Mouse (Mus musculus) forebrain, postnatal 0 days (tissue): ENCODE measurements around the gene Pdp2. TPM values are rescaled to one million over a fixed set of nuclear protein-coding genes. Genes with fewer than 3 reads are reported as not detected.
"Not testable (repeated sequence)": the region's sequence is repeated elsewhere in the genome, so short reads cannot be mapped to it uniquely, and the experiment has no call there.

Experiments
- ATAC-seq: fragments of 200-750 bp; cut with Nextera tagmentation; 2 replicates; pipeline ENCODE4 v1.8.0; 2017; ENCODE audit warnings: mild to moderate bottlenecking, moderate library complexity
- DNase-seq: peaks from one replicate; pipeline ENCODE4 v3.0.0-alpha.2; 2015
- H3K27ac ChIP-seq: fragments of 300-500 bp; sonication (generic); 2 replicates; pipeline ENCODE4 v1.5.1; 2014; ENCODE audit warnings: low read depth, mild to moderate bottlenecking, antibody characterized with exemption, low read length, moderate library complexity, mixed read lengths
- H3K27me3 ChIP-seq: fragments of 300-500 bp; sonication (generic); 2 replicates; pipeline ENCODE4 v1.6.1; 2014; ENCODE audit warnings: mild to moderate bottlenecking, low read length, mixed read lengths; ENCODE audit not compliant: insufficient read depth
- H3K36me3 ChIP-seq: fragments of 300-500 bp; sonication (generic); 2 replicates; pipeline ENCODE4 v1.6.1; 2014; ENCODE audit warnings: mild to moderate bottlenecking, moderate library complexity; ENCODE audit not compliant: insufficient read depth
- H3K4me1 ChIP-seq: fragments of 300-500 bp; sonication (generic); 2 replicates; pipeline ENCODE4 v1.6.1; 2014; ENCODE audit warnings: antibody characterized with exemption; ENCODE audit not compliant: insufficient read depth
- H3K4me2 ChIP-seq: fragments of 300-500 bp; sonication (generic); 2 replicates; pipeline ENCODE4 v1.6.1; 2014; ENCODE audit warnings: low read depth, mild to moderate bottlenecking, moderate library complexity
- H3K4me3 ChIP-seq: fragments of 300-500 bp; sonication (generic); 2 replicates; pipeline ENCODE4 v1.5.1; 2014; ENCODE audit warnings: low read depth, low read length, mixed read lengths
- H3K9ac ChIP-seq: fragments of 300-500 bp; sonication (generic); 2 replicates; pipeline ENCODE4 v1.6.1; 2014; ENCODE audit warnings: mild to moderate bottlenecking
- H3K9me3 ChIP-seq: fragments of 300-500 bp; sonication (generic); 2 replicates; pipeline ENCODE4 v1.6.1; 2016; ENCODE audit warnings: low read length
- CTCF ChIP-seq: sonication (generic); IDR thresholded peaks from 2 replicates; pipeline ENCODE4 v1.5.1; 2016; ENCODE audit warnings: antibody characterized with exemption, control low read depth, low read depth
- WGBS: fragments of 180-500 bp; shearing (Covaris S2); extraction: QIAGEN DNeasy Blood & Tissue Kit; methylation state at CpG from one replicate; pipeline ENCODE4 v1.1.7; 2014; 5-methylcytosine and 5-hydroxymethylcytosine counted together
- polyA plus RNA-seq: library from polyadenylated mRNA; unstranded; fragments of >200 nt; fragmentation: Nextera tagmentation; extraction: Ambion mirVana; gene quantifications from 2 replicates; pipeline ENCODE4 v1.2.1, GENCODE M21; 2015
- total RNA-seq: library from RNA; depleted of rRNA; stranded (reverse); fragments of >200 nt; gene quantifications from 2 replicates; pipeline ENCODE4 v1.2.3, GENCODE M21; 2014

Gene Pdp2
- total and polyA plus RNA-seq, 2 experiments from 2014 or later, result 13.2 to 14.6 TPM

GRCm38 (mm10) chr8:104564633-104565456, 26.4 kb upstream of the Pdp2 start:
- 18% methylated on average over 22 of the region's 22 CpGs for WGBS
- H3K9me3 ChIP-seq, result no peaks in the 10 kb centered on the region
- TF ChIP-seq CTCF, result peak; percentile 90
- H3K4me3 ChIP-seq, result no peak overlapping the region
- H3K27ac ChIP-seq, result no peak overlapping the region
- no peak overlapping the region for H3K9ac ChIP-seq
- ATAC-seq, result peak; percentile 93
- no peaks in the 10 kb centered on the region for H3K27me3 ChIP-seq
- H3K36me3 ChIP-seq, result no peaks in the 10 kb centered on the region
- peak; percentile 92 for DNase-seq
- H3K4me2 ChIP-seq, result peak overlapping the region; percentile 19
- no peaks in the 10 kb centered on the region for H3K4me1 ChIP-seq

GRCm38 (mm10) chr8:104565457-104565798, 25.8 kb upstream of the Pdp2 start:
- H3K9ac ChIP-seq, result no peak overlapping the region
- TF ChIP-seq CTCF, result no peak
- peak; percentile 10; the same call in 1 of the 2 replicates for ATAC-seq
- H3K27ac ChIP-seq, result no peak overlapping the region
- no peaks in the 10 kb centered on the region for H3K27me3 ChIP-seq
- no peaks in the 10 kb centered on the region for H3K36me3 ChIP-seq
- no peak overlapping the region for H3K4me3 ChIP-seq
- H3K4me2 ChIP-seq, result no peak overlapping the region
- H3K9me3 ChIP-seq, result no peaks in the 10 kb centered on the region
- WGBS, result 94% methylated on average over 5 of the region's 5 CpGs
- DNase-seq, result no peak
- H3K4me1 ChIP-seq, result no peaks in the 10 kb centered on the region

- no peak for DNase-seq
- Histone ChIP-seq H3K4me1 (no peaks in the 10 kb centered on the region), H3K9ac (no peak overlapping the region), H3K9me3 (no peaks in the 10 kb centered on the region), H3K4me3 (no peak overlapping the region), H3K27me3 (no peaks in the 10 kb centered on the region), H3K27ac (no peak overlapping the region), H3K4me2 (no peak overlapping the region), H3K36me3 (no peaks in the 10 kb centered on the region)
- no peak for ATAC-seq
- 71% methylated on average over 1 of the region's 1 CpGs for WGBS
- peak; percentile 59 for TF ChIP-seq CTCF
Measured at GRCm38 (mm10) chr8:104569559-104569958, 21.7 kb upstream of the Pdp2 start.

- ATAC-seq, result peak; percentile 67
- Histone ChIP-seq H3K4me3 (peak overlapping the region; percentile 39), H3K36me3 (no peaks in the 10 kb centered on the region), H3K27me3 (no peaks in the 10 kb centered on the region), H3K4me1 (no peaks in the 10 kb centered on the region), H3K9ac (peak overlapping the region; percentile 46), H3K4me2 (peak overlapping the region; percentile 72), H3K27ac (no peak overlapping the region), H3K9me3 (no peaks in the 10 kb centered on the region)
- peak; percentile 86 for DNase-seq
- TF ChIP-seq CTCF, result peak; percentile 70
- WGBS, result 6% methylated on average over 26 of the region's 26 CpGs
Measured at GRCm38 (mm10) chr8:104570436-104571343, 20.6 kb upstream of the Pdp2 start.

- Histone ChIP-seq H3K9ac (no peak overlapping the region), H3K4me1 (no peaks in the 10 kb centered on the region), H3K27me3 (no peaks in the 10 kb centered on the region), H3K9me3 (no peaks in the 10 kb centered on the region), H3K36me3 (no peaks in the 10 kb centered on the region), H3K4me2 (no peak overlapping the region), H3K4me3 (no peak overlapping the region), H3K27ac (no peak overlapping the region)
- DNase-seq (no peak), ATAC-seq (no peak)
- no peak for TF ChIP-seq CTCF
- WGBS, result 91% methylated on average over 3 of the region's 3 CpGs
Measured at GRCm38 (mm10) chr8:104576820-104577219, 14.4 kb upstream of the Pdp2 start.

GRCm38 (mm10) chr8:104577606-104578005, 13.6 kb upstream of the Pdp2 start:
- not testable (repeated sequence) for H3K27ac ChIP-seq, H3K9ac ChIP-seq, H3K4me1 ChIP-seq, DNase-seq, H3K36me3 ChIP-seq, H3K4me3 ChIP-seq, H3K9me3 ChIP-seq, ATAC-seq, H3K4me2 ChIP-seq, H3K27me3 ChIP-seq
- WGBS, result 76% methylated on average over 17 of the region's 17 CpGs

- no peak for TF ChIP-seq CTCF
- no peaks in the 10 kb centered on the region for H3K36me3 ChIP-seq
- H3K9me3 ChIP-seq, result no peaks in the 10 kb centered on the region
- ATAC-seq (no peak), DNase-seq (no peak)
- H3K4me2 ChIP-seq, result no peak overlapping the region
- H3K4me3 ChIP-seq, result no peak overlapping the region
- no peaks in the 10 kb centered on the region for H3K4me1 ChIP-seq
- WGBS, result 70% methylated on average over 1 of the region's 1 CpGs
- no peak overlapping the region for H3K9ac ChIP-seq
- no peaks in the 10 kb centered on the region for H3K27me3 ChIP-seq
- no peak overlapping the region for H3K27ac ChIP-seq
Measured at GRCm38 (mm10) chr8:104584522-104584921, 6.7 kb upstream of the Pdp2 start.
